Mouse (Mus musculus): ENCODE measurements at regions not wholly inside any gene's neighbourhood (a gene's known extent, or its start where the extent isn't known, plus 50 kb on each side); places are given as distances from the start of the nearest gene placed in this dataset.
A peak's percentile ranks its signal among the peaks of the same experiment; 100 is the strongest.

DNA sequence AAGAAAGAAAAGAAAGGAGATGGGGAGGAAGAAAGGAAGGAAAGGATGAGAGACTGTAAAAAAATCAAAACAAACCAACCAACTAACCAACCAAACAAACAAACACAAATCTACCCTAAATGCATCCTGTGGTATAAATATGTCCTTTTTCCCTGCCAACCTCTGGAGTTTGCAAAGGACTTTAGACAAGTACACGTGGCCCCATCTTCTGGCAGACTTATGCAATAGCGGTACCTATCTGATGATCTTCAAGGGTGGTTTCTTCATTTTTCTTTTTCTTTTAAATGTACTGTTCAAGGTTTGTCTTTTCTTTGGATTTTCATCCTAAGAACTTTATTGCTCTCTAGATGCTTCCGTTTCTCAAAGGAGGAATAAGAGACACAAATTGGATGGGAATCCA lies 127.3 kb downstream of the Cpeb2 start:
- WGBS, result 47% methylated on average over 3 of the region's 3 CpGs

DNA sequence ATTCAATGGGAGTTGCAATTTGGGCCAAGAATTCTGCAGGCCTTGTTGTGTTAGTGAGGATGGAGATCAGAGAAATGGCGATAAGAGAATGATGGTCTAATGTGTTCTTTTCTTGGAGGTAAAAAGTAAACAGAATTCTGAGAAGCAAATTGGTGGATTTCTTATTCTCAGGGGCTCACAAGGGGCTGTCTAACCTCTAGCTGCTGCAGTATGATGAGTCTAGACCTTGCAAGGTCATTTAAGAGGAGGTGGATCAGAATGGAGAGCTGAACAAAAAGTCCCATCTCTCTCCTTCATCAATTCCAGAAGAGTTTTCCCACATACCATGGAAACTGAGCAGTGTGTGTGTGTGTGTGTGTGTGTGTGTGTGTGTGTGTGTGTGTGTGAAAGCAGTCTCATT lies 128.1 kb downstream of the Cpeb2 start:
- Histone ChIP-seq H3K36me3 (no peaks in the 10 kb centered on the region), H3K27ac (replicated peaks) (no peak overlapping the region), H3K9ac (replicated peaks) (no peak overlapping the region), H3K4me1 (no peaks in the 10 kb centered on the region), H3K4me3 (no peak overlapping the region), H3K27me3 (no peaks in the 10 kb centered on the region), H3K4me2 (replicated peaks) (no peak overlapping the region), H3K9me3 (no peaks in the 10 kb centered on the region)
- 97% methylated on average over 1 of the region's 1 CpGs for WGBS
- no peak for ATAC-seq (replicated peaks)

More for the DNA sequence above, 127.3 kb downstream of the Cpeb2 start:
- ATAC-seq (replicated peaks), result no peak
- Histone ChIP-seq H3K9me3 (no peaks in the 10 kb centered on the region), H3K4me2 (replicated peaks) (no peak overlapping the region), H3K9ac (replicated peaks) (no peak overlapping the region), H3K27ac (replicated peaks) (no peak overlapping the region), H3K4me3 (no peak overlapping the region), H3K27me3 (no peaks in the 10 kb centered on the region), H3K36me3 (no peaks in the 10 kb centered on the region), H3K4me1 (peaks cover 3% of the 10 kb centered on the region)

DNA sequence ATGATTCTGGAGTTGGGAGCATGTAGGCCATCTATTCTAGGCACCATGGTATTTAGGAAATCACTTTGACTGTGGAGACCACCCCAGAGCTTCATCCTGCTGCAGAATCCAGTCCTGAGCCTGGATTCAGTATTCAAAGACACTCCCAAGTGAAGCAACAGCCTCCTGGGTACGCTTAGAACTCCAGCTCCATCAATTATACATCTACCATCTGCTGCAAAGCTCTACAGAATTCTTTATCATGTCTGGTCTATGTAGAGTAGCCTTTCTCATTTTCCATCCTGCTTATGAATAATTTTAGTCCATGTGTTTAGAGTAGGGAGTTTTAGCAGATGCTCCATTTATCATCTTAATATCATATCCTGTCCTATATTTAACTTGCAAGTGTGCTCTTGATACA lies 139.4 kb downstream of the Cpeb2 start:
- 79% methylated on average over 1 of the region's 1 CpGs for WGBS
- H3K4me3 ChIP-seq, result no peak overlapping the region
- ATAC-seq (replicated peaks), result no peak
- no peaks in the 10 kb centered on the region for H3K36me3 ChIP-seq
- no peak overlapping the region for H3K27ac ChIP-seq (replicated peaks)
- no peak overlapping the region for H3K4me2 ChIP-seq (replicated peaks)
- H3K27me3 ChIP-seq, result no peaks in the 10 kb centered on the region
- no peak overlapping the region for H3K9ac ChIP-seq (replicated peaks)
- no peaks in the 10 kb centered on the region for H3K9me3 ChIP-seq
- H3K4me1 ChIP-seq, result no peaks in the 10 kb centered on the region

DNA sequence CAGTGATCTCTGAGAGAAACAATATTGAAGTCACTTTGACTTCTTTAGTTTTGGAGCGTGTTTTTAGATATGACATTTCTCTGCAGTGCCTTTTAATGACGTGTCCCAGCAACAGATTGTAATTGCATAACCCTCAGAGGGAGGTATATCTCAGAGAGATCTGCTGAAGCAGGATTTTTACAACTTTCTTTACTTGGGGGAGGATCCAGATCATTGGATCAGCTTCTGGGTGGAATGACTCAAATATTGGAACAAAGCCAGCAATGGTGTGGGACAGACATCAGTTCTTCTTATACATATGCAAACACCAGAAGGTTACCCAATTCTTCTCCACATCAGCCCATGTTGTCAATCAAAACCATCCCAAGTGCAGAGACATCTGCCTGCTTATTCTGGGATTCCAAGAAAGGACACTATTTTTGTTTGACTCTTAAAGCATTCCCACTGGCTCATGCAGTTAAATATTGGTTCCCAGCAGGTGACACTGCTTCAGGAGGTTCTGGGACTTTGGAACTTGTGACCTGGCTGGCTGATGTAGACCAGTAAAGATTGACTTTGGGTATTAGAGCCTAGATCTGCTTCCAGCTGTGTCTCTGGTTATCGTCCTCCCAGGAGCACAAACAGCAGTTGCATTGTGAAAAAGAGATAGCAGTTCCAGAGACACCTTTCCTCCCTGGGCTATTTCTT lies 130.5 kb upstream of the C1qtnf7 start:
- no peaks in the 10 kb centered on the region for H3K36me3 ChIP-seq
- H3K4me3 ChIP-seq, result no peak overlapping the region
- 86% methylated on average over 3 of the region's 3 CpGs for WGBS
- no peaks in the 10 kb centered on the region for H3K9me3 ChIP-seq
- no peak overlapping the region for H3K9ac ChIP-seq (replicated peaks)
- no peaks in the 10 kb centered on the region for H3K27me3 ChIP-seq
- no peak for ATAC-seq (replicated peaks)
- no peak overlapping the region for H3K27ac ChIP-seq (replicated peaks)
- H3K4me2 ChIP-seq (replicated peaks), result no peak overlapping the region
- H3K4me1 ChIP-seq, result no peaks in the 10 kb centered on the region

DNA sequence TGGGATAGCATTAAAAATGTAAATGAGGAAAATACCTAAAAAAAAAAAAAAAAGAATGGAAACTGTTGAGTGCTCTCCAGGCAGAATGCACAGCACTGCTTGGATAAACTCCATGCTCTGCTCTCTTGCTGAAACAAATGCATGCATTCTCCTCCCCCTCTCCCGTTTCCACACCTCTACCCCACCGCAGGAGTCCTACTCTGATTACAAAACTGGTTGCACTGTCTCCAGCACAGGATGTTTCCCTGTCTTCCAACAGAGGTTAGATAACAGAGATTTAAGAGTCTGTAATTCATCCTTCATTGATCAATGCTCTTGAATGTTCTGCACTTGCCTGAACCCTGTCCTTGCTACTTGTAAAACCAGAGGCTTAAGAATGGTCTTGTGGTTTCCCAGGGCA lies 124.3 kb upstream of the C1qtnf7 start:
- H3K27me3 ChIP-seq, result no peaks in the 10 kb centered on the region
- H3K4me3 ChIP-seq, result no peak overlapping the region
- ATAC-seq (replicated peaks), result no peak
- no peaks in the 10 kb centered on the region for H3K36me3 ChIP-seq
- 26% methylated on average over 2 of the region's 2 CpGs for WGBS
- no peaks in the 10 kb centered on the region for H3K4me1 ChIP-seq
- no peak overlapping the region for H3K9ac ChIP-seq (replicated peaks)
- H3K9me3 ChIP-seq, result no peaks in the 10 kb centered on the region
- no peak overlapping the region for H3K4me2 ChIP-seq (replicated peaks)
- no peak overlapping the region for H3K27ac ChIP-seq (replicated peaks)

DNA sequence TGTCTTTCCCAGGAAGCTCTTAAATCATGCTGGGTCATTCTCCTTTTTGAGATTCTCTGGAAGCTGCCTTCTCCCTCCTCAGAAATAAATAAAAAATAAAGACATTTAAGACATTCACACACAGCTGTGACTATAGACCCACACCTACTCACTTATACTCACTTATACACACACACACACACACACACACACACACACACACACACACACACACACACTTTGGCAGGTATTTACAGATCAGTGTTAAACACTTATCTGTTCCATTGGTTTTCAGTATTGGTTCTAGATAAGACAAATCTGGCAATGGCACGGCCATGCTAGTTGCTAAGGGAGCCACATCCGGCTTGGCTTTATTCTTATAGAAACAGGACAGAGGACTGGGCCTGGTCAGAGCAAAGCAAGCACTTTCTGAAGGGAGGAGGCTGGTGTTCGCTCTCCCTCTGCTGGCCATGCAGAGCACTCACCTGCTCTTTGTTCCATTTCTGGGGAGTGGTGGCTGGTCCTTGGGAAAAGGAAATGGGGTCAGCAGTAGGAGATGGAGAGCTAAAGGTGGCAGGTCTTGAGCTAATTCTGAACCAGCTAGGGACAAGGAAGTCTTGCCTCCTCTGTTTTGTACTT lies 123.8 kb upstream of the C1qtnf7 start:
- H3K4me3 ChIP-seq, result no peak overlapping the region
- no peaks in the 10 kb centered on the region for H3K36me3 ChIP-seq
- H3K9me3 ChIP-seq, result no peaks in the 10 kb centered on the region
- whole genome bisulfite sequencing, result 28% methylated on average over 3 of the region's 3 CpGs
- ATAC-seq (replicated peaks), result peak; percentile 82
- no peak overlapping the region for H3K9ac ChIP-seq (replicated peaks)
- no peak overlapping the region for H3K4me2 ChIP-seq (replicated peaks)
- no peaks in the 10 kb centered on the region for H3K4me1 ChIP-seq
- H3K27ac ChIP-seq (replicated peaks), result no peak overlapping the region
- no peaks in the 10 kb centered on the region for H3K27me3 ChIP-seq

DNA sequence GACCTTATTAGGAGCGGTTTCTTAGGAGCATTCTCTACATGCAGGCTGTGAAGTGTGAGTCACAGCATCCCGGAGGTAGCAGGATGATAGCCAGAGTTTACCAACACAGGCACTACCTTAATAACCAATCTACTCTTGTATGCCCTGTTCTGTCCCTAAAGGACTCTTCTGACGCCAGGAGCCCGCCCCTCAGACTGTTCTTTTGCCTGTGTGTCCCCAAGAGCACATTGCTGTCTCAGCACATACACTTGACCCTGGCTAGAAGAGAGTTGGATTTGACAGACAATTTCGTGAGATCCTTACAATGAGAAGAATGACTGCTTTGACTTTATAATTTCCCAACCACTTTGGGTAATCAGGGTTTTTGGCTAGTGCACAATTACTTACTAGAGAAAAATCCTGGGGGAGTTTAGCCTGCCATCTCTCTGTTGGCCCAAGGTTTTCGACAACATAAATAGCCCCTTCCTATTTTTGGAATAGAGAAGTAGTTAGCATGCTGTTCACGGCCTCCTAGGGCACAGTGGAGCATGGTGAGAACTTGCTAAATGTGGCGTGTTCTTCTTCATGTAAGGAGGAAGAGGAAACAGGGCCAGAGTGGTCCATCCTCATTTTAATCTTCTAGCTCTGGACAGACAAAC lies 122.3 kb upstream of the C1qtnf7 start:
- Histone ChIP-seq H3K4me3 (no peak overlapping the region), H3K27me3 (no peaks in the 10 kb centered on the region), H3K9me3 (no peaks in the 10 kb centered on the region), H3K4me2 (replicated peaks) (no peak overlapping the region), H3K36me3 (no peaks in the 10 kb centered on the region), H3K4me1 (no peaks in the 10 kb centered on the region), H3K27ac (replicated peaks) (no peak overlapping the region), H3K9ac (replicated peaks) (no peak overlapping the region)
- 69% methylated on average over 8 of the region's 8 CpGs for WGBS
- ATAC-seq (replicated peaks), result no peak

DNA sequence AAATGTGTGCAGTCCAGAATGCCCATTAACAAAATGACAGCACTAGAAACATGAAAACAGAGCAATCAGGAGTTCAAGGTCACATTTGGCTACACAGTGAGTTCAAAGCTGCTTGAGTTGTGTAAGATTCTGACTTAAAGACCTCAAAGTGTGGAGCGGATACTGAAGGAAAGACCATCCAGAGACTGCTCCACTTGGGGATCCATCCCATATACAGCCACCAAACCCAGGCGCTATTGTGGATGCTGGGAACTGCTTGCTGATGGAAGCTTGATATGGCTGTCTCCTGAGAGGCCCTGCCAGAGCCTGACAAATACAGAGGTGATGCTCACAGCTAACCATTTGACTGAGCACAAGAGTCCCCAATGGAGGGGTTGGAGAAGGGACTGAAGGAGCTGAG lies 98.1 kb upstream of the C1qtnf7 start:
- no peak overlapping the region for H3K9ac ChIP-seq (replicated peaks)
- H3K27ac ChIP-seq (replicated peaks), result no peak overlapping the region
- H3K4me1 ChIP-seq, result no peaks in the 10 kb centered on the region
- H3K36me3 ChIP-seq, result no peaks in the 10 kb centered on the region
- WGBS, result 99% methylated on average over 2 of the region's 2 CpGs
- H3K9me3 ChIP-seq, result no peaks in the 10 kb centered on the region
- H3K27me3 ChIP-seq, result no peaks in the 10 kb centered on the region
- ATAC-seq (replicated peaks), result no peak
- no peak overlapping the region for H3K4me2 ChIP-seq (replicated peaks)
- H3K4me3 ChIP-seq, result no peak overlapping the region

DNA sequence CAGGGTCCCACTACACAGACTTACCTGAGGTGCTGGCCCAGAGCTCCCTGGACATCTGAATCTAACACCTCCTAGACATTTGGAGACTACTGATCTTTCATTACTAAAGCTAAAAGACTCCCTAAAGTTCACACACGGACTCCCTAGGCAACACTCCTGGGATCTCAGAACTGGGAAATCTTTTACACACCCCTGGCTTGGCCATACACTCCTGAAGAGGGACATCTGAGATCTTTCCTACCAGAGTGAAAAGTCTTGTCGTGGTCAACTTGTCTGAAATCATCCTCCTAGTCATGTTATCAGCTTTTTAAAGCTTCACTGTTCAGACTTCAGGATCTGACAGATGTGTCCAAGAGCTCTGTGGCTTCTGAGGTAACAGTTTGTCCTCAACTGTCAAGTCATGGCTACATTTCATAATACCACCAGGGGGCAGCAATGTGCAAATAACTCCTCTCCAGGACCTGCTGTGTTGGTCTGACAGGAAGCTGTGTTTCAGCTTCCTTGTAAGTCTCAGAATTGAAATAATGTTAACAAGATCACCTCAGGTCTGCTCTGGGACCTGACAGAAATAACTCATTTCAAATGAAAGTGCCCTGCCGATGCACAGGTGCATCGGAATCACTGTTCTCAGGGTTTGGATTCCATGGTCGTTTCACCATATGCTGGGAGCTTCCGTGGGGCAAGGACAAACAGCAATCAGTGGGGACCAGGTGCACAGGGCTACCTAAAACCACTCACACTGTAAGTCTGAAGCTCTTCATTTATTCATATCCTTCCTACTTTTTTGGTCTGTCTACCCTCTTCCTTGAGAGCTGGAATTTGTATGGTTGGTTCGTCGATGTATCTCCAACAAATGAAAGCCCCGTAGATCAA lies 92.3 kb upstream of the C1qtnf7 start:
- Histone ChIP-seq H3K9me3 (no peaks in the 10 kb centered on the region), H3K27me3 (no peaks in the 10 kb centered on the region), H3K4me1 (no peaks in the 10 kb centered on the region), H3K36me3 (no peaks in the 10 kb centered on the region), H3K9ac (replicated peaks) (no peak overlapping the region), H3K4me2 (replicated peaks) (no peak overlapping the region), H3K4me3 (no peak overlapping the region), H3K27ac (replicated peaks) (no peak overlapping the region)
- ATAC-seq (replicated peaks), result peak; percentile 88
- 79% methylated on average over 9 of the region's 9 CpGs for WGBS

DNA sequence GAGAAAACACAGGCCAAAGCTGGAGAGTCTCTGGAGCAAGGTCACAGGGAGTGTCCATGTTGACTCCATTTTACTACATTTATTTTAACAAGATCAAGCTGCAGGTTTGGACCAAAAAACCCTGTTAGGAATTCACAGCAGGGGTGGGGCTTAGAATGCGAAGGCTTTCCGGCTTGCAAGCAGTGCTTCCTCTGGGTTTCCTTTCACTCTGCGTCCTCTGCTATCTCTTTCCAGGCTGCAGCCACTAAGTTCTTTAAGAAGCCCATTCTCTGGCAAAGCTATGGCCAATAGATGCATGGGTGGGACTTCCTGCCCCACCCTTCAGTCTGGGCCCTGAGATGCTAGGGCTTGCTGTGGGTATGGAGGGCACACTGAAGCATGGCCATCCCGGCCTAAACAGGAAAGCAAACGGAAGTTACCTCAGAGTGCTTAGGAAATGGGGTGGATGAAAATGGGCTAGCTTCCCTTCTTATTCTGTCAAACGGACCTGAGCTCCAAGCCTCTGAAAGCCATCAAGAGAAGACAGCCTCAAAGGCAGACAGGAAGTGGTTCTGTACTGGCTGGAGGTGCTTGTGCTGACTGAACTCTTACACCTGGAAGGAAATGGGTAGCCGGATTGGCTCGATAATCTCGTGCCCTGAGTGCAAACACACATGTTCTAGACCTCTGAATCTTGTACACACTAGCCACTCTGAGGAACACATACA lies 90.6 kb upstream of the C1qtnf7 start:
- no peak for ATAC-seq (replicated peaks)
- no peaks in the 10 kb centered on the region for H3K9me3 ChIP-seq
- H3K36me3 ChIP-seq, result no peaks in the 10 kb centered on the region
- H3K4me2 ChIP-seq (replicated peaks), result no peak overlapping the region
- H3K27ac ChIP-seq (replicated peaks), result no peak overlapping the region
- H3K27me3 ChIP-seq, result no peaks in the 10 kb centered on the region
- no peaks in the 10 kb centered on the region for H3K4me1 ChIP-seq
- no peak overlapping the region for H3K9ac ChIP-seq (replicated peaks)
- WGBS, result 80% methylated on average over 9 of the region's 9 CpGs
- H3K4me3 ChIP-seq, result no peak overlapping the region

DNA sequence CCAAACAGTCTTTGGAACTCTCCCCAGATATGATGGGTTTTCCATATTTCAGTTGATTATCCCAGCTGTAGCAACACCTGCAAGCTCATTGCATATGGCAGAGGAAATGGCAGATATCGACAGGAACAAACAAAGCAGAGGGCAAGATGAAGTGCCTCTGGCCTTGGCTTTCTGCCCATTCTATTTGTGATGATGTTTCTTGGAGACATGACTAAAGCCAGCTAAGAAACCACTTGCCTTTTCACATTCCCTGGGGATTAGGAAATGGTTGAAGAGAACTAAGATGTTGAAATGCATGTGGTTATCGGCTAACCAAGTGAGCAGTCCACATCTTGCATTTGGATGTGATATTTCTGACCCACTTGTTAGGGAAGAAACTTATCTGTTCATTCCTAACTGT lies 82.0 kb upstream of the C1qtnf7 start:
- Histone ChIP-seq H3K27ac (replicated peaks) (no peak overlapping the region), H3K4me1 (no peaks in the 10 kb centered on the region), H3K36me3 (no peaks in the 10 kb centered on the region), H3K9ac (replicated peaks) (no peak overlapping the region), H3K9me3 (no peaks in the 10 kb centered on the region), H3K4me3 (no peak overlapping the region), H3K4me2 (replicated peaks) (no peak overlapping the region), H3K27me3 (no peaks in the 10 kb centered on the region)
- no peak for ATAC-seq (replicated peaks)
- WGBS, result 86% methylated on average over 2 of the region's 2 CpGs

DNA sequence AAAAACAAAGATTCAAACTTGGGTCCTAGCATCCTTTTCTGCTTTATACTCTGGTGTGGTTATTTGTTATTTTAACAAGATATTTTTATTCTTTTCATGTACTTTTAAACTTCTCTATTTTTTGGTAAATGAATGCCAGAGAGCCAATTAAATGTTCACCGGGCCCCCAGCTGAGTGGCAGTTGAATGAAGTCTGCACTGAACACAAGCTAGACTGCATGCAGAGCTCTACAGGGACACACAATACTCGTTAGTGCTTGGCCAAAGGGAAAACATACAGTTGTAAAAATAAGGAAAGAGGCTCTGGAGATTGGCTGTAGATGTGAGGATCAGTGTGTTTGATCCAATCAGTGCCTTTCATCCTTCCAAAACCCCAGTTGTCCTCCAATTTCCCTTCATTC lies 76.1 kb upstream of the C1qtnf7 start:
- H3K9me3 ChIP-seq, result no peaks in the 10 kb centered on the region
- no peaks in the 10 kb centered on the region for H3K27me3 ChIP-seq
- ATAC-seq (replicated peaks), result no peak
- 3% methylated on average over 2 of the region's 2 CpGs for WGBS
- no peak overlapping the region for H3K9ac ChIP-seq (replicated peaks)
- no peak overlapping the region for H3K4me2 ChIP-seq (replicated peaks)
- H3K4me1 ChIP-seq, result no peaks in the 10 kb centered on the region
- no peak overlapping the region for H3K27ac ChIP-seq (replicated peaks)
- H3K36me3 ChIP-seq, result no peaks in the 10 kb centered on the region
- H3K4me3 ChIP-seq, result no peak overlapping the region
